26 mouse cellular contexts compared by ENCODE assay signal in genomic region chr6:17931187-17931586, GRCm38 (mm10).
DNase-seq lines count a peak whose midpoint lies in the region; ATAC-seq and TF ChIP-seq lines count a peak whose summit lies in the region.
"Had no signal": no experiment of that assay in that cellular context is flagged by ENCODE, and none has a peak within 500 bp of the region (broad histone marks: within the 10 kb centered on the region; RNA-seq: fewer than 3 reads in every experiment).

No protein-coding gene starts in this region.

- no peak overlapping the region for H3ac ChIP-seq in myocyte (ENCODE audit: control insufficient read depth, insufficient read length)

- no peak for TF ChIP-seq CTCF in lung, postnatal 0 days (IDR thresholded peaks at IDR 0.05)

- 94% methylated on average over 2 of the region's 2 CpGs for whole genome bisulfite sequencing in hindbrain, embryonic 15.5 days
- WGBS in hindbrain, embryonic 10.5 days, result 93% methylated on average over 2 of the region's 2 CpGs
- WGBS in lung, postnatal 0 days, result 72% methylated on average over 2 of the region's 2 CpGs
- 78% methylated on average over 2 of the region's 2 CpGs for WGBS in heart, embryonic 11.5 days (ENCODE audit: insufficient replicate concordance)

- H3K9ac ChIP-seq in hindbrain, embryonic 15.5 days, result no peak overlapping the region
- no peak overlapping the region for H3K9ac ChIP-seq in lung, postnatal 0 days (replicated peaks; ENCODE audit: low read depth)
- no peak overlapping the region for H3K9ac ChIP-seq in heart, embryonic 11.5 days (ENCODE audit: low read depth, low read length)
- H3K9ac ChIP-seq: heart, embryonic 15.5 days; kidney, embryonic 15.5 days; limb, embryonic 13.5 days; liver, embryonic 13.5 days; midbrain, embryonic 12.5 days had no signal

- ATAC-seq in hindbrain, embryonic 15.5 days (ENCODE audit: low FRiP score, low read depth), result 0 out of 2 replicates have a peak, but pooled peaks have one; percentile 35
- ATAC-seq in lung, postnatal 0 days, result peak; percentile 80
- no peak for ATAC-seq in heart, embryonic 11.5 days (replicated peaks; ENCODE audit: insufficient number of reproducible peaks, low FRiP score, low TSS enrichment)
- ATAC-seq: forebrain, embryonic 14.5 days had no signal

- no peak overlapping the region for H3K4me2 ChIP-seq in hindbrain, embryonic 15.5 days
- no peak overlapping the region for H3K4me2 ChIP-seq in lung, postnatal 0 days (replicated peaks; ENCODE audit: low read depth, low read length)
- H3K4me2 ChIP-seq in myocyte (ENCODE audit: low read depth), result no peak overlapping the region
- H3K4me2 ChIP-seq in heart, embryonic 11.5 days, result no peak overlapping the region
- H3K4me2 ChIP-seq: heart, embryonic 15.5 days; kidney, embryonic 15.5 days; limb, embryonic 13.5 days; liver, embryonic 13.5 days; midbrain, embryonic 12.5 days had no signal

- no peak for TF ChIP-seq EP300 in lung, postnatal 0 days (IDR thresholded peaks at IDR 0.05)

- 0 out of 2 replicates have a peak, but pooled peaks cover 4% of the 10 kb centered on the region for H3K4me1 ChIP-seq in hindbrain, embryonic 15.5 days (replicated peaks)
- H3K4me1 ChIP-seq in hindbrain, embryonic 10.5 days (replicated peaks), result no peaks in the 10 kb centered on the region; the same call in 1 of the 2 replicates
- no peaks in the 10 kb centered on the region for H3K4me1 ChIP-seq in lung, postnatal 0 days (ENCODE audit: insufficient read depth, low read depth, low read length)
- H3K4me1 ChIP-seq in heart, embryonic 11.5 days (ENCODE audit: control insufficient read depth, insufficient read depth, low read length), result 0 out of 2 replicates have a peak, but pooled peaks cover 3% of the 10 kb centered on the region
- H3K4me1 ChIP-seq: kidney, embryonic 15.5 days; liver, embryonic 13.5 days had no signal

- no peak overlapping the region for H3K27ac ChIP-seq in hindbrain, embryonic 15.5 days (replicated peaks)
- H3K27ac ChIP-seq in hindbrain, embryonic 10.5 days, result no peak overlapping the region
- H3K27ac ChIP-seq in lung, postnatal 0 days (ENCODE audit: low read length), result no peak overlapping the region
- no peak overlapping the region for H3K27ac ChIP-seq in heart, embryonic 11.5 days (ENCODE audit: low read depth, low read length)
- H3K27ac ChIP-seq: heart, adult 2 months; heart, embryonic 15.5 days; kidney, embryonic 15.5 days; limb, embryonic 13.5 days; liver, embryonic 13.5 days; midbrain, embryonic 12.5 days had no signal

- no peak for DNase-seq in hindbrain, embryonic 10.5 days (ENCODE audit: low spot score)
- DNase-seq in lung, postnatal 0 days (ENCODE audit: low spot score), result peak; percentile 41
- no peak for DNase-seq in lung, adult 18-20 months
- peak; percentile 22 for DNase-seq in 416B (ENCODE audit: low read depth)
- no peak for DNase-seq in cerebellum, postnatal 25 days
- DNase-seq: adrenal gland, postnatal 36 days; B cell, adult 2 months; cerebellum, adult 11-12 months; cerebellum, postnatal 14 days; embryo, embryonic 11 days; gastrocnemius, postnatal 10 days; heart, adult 2 months; kidney, postnatal 4 days; layer of hippocampus, adult 9-11 months; liver, embryonic 13.5 days; right cerebral cortex, adult 18-20 months; thymus, adult 2 months had no signal

- no peaks in the 10 kb centered on the region for H3K9me3 ChIP-seq in hindbrain, embryonic 15.5 days
- H3K9me3 ChIP-seq in hindbrain, embryonic 10.5 days, result no peaks in the 10 kb centered on the region
- H3K9me3 ChIP-seq in lung, postnatal 0 days (ENCODE audit: low read length), result no peaks in the 10 kb centered on the region
- H3K9me3 ChIP-seq in heart, embryonic 11.5 days (replicated peaks; ENCODE audit: control insufficient read depth, low read length), result no peaks in the 10 kb centered on the region
- H3K9me3 ChIP-seq: heart, embryonic 15.5 days; kidney, embryonic 15.5 days; limb, embryonic 13.5 days; liver, embryonic 13.5 days; midbrain, embryonic 12.5 days had no signal

- H3K27me3 ChIP-seq in hindbrain, embryonic 15.5 days, result no peaks in the 10 kb centered on the region
- H3K27me3 ChIP-seq in hindbrain, embryonic 10.5 days (ENCODE audit: insufficient read depth, poor library complexity, severe bottlenecking), result no peaks in the 10 kb centered on the region
- H3K27me3 ChIP-seq in lung, postnatal 0 days (replicated peaks; ENCODE audit: insufficient read depth, low read length), result no peaks in the 10 kb centered on the region
- no peaks in the 10 kb centered on the region for H3K27me3 ChIP-seq in myocyte (ENCODE audit: control insufficient read depth, insufficient read depth, insufficient read length)
- no peaks in the 10 kb centered on the region for H3K27me3 ChIP-seq in heart, embryonic 11.5 days (ENCODE audit: control insufficient read depth, insufficient read depth, low read length)
- H3K27me3 ChIP-seq: heart, embryonic 15.5 days; kidney, embryonic 15.5 days; limb, embryonic 13.5 days; liver, embryonic 13.5 days; midbrain, embryonic 12.5 days had no signal

- H3K36me3 ChIP-seq in hindbrain, embryonic 15.5 days, result peaks cover 12% of the 10 kb centered on the region
- H3K36me3 ChIP-seq in hindbrain, embryonic 10.5 days, result peaks cover 33% of the 10 kb centered on the region
- no peaks in the 10 kb centered on the region for H3K36me3 ChIP-seq in lung, postnatal 0 days (ENCODE audit: insufficient read depth, low read length)
- no peaks in the 10 kb centered on the region for H3K36me3 ChIP-seq in myocyte (ENCODE audit: control insufficient read depth, insufficient read depth)
- 0 out of 2 replicates have a peak, but pooled peaks cover 2% of the 10 kb centered on the region for H3K36me3 ChIP-seq in heart, embryonic 11.5 days (ENCODE audit: control insufficient read depth, insufficient read depth, low read length)

- TF ChIP-seq POLR2A in myocyte (IDR thresholded peaks at IDR 0.05; ENCODE audit: insufficient read length, low read depth), result no peak

- no peaks in the 10 kb centered on the region for H3K79me2 ChIP-seq in myocyte (ENCODE audit: control insufficient read depth, insufficient read depth)

- no peak overlapping the region for H3K4me3 ChIP-seq in hindbrain, embryonic 15.5 days
- H3K4me3 ChIP-seq in hindbrain, embryonic 10.5 days, result no peak overlapping the region
- H3K4me3 ChIP-seq in lung, postnatal 0 days (ENCODE audit: low read depth, low read length), result no peak overlapping the region
- no peak overlapping the region for H3K4me3 ChIP-seq in myocyte
- no peak overlapping the region for H3K4me3 ChIP-seq in heart, embryonic 11.5 days (ENCODE audit: low read depth, low read length)
- H3K4me3 ChIP-seq: erythroblast, embryonic 14.5 days; heart, adult 2 months; heart, embryonic 15.5 days; kidney, embryonic 15.5 days; limb, embryonic 13.5 days; liver, embryonic 13.5 days; midbrain, embryonic 12.5 days had no signal

TF ChIP-seq in myocyte, 11 proteins besides CTCF, POLR2A, EP300 and RAD21:
- no peak for TF ChIP-seq CEBPB (IDR thresholded peaks at IDR 0.05; ENCODE audit: insufficient read depth, poor library complexity, severe bottlenecking)
- TF ChIP-seq MYOD1 (IDR thresholded peaks at IDR 0.05; ENCODE audit: control insufficient read depth in 1 of 3, insufficient read length in 2 of 3, low read depth in 2 of 3), result no peak
- peak; percentile 12 for TF ChIP-seq REST (IDR thresholded peaks at IDR 0.05; ENCODE audit: insufficient read depth, insufficient read length)
- no peak for TF ChIP-seq TCF12 (IDR thresholded peaks at IDR 0.05; ENCODE audit: insufficient read depth, poor library complexity, severe bottlenecking)
- no peak for TF ChIP-seq TCF3 (IDR thresholded peaks at IDR 0.05; ENCODE audit: insufficient read length, low read depth)

Comparison
In these comparisons a context has a peak if more than half of its experiments do, and no peak if none do; other contexts are left out.
1. DNase-seq: peak in lung, postnatal 0 days (single experiment) and 416B (single experiment); none in hindbrain, embryonic 10.5 days (single experiment), lung, adult 18-20 months (0 of 2) and cerebellum, postnatal 25 days (0 of 2).